Mouse (Mus musculus) forebrain, embryonic 16.5 days (tissue): ENCODE data around the gene Vps36. TPM values are rescaled to one million over a fixed set of nuclear protein-coding genes. Genes with fewer than 3 reads are reported as not detected.

Experiments used
- ATAC-seq: fragments of 200-750 bp; cut with Nextera tagmentation; 2 replicates; pipeline ENCODE4 v1.8.0; 2017; ENCODE audit warnings: mild to moderate bottlenecking, moderate library complexity
- H3K27ac ChIP-seq: fragments of 300-500 bp; sonication (generic); 2 replicates; pipeline ENCODE4 v1.5.1; 2014; ENCODE audit warnings: low read length, control low read depth
- H3K27me3 ChIP-seq: fragments of 300-500 bp; sonication (generic); replicated peaks from 2 replicates; pipeline ENCODE4 v1.6.1; 2014; ENCODE audit warnings: low read length; ENCODE audit not compliant: control insufficient read depth, insufficient read depth
- H3K36me3 ChIP-seq: fragments of 300-500 bp; sonication (generic); 2 replicates; pipeline ENCODE4 v1.6.1; 2014; ENCODE audit not compliant: control insufficient read depth, insufficient read depth
- H3K4me1 ChIP-seq: fragments of 300-500 bp; sonication (generic); replicated peaks from 2 replicates; pipeline ENCODE4 v1.6.1; 2014; ENCODE audit warnings: low read length; ENCODE audit not compliant: control insufficient read depth, insufficient read depth
- H3K4me2 ChIP-seq: fragments of 300-500 bp; sonication (generic); 2 replicates; pipeline ENCODE4 v1.6.1; 2014; ENCODE audit warnings: mild to moderate bottlenecking, low read length, control low read depth
- H3K4me3 ChIP-seq: fragments of 300-500 bp; sonication (generic); replicated peaks from 2 replicates; pipeline ENCODE4 v1.5.1; 2014; ENCODE audit warnings: mild to moderate bottlenecking, low read length, control low read depth
- H3K9ac ChIP-seq: fragments of 300-500 bp; sonication (generic); replicated peaks from 2 replicates; pipeline ENCODE4 v1.6.1; 2014; ENCODE audit warnings: low read depth, low read length, control low read depth
- H3K9me3 ChIP-seq: fragments of 300-500 bp; sonication (generic); 2 replicates; pipeline ENCODE4 v1.6.1; 2016; ENCODE audit warnings: low read length; ENCODE audit not compliant: control insufficient read depth
- whole genome bisulfite sequencing: fragments of 180-500 bp; shearing (Covaris S2); extraction: QIAGEN DNeasy Blood & Tissue Kit; methylation state at CpG from one replicate; pipeline ENCODE4 v1.1.7; 2014; 5-methylcytosine and 5-hydroxymethylcytosine counted together
- polyA plus RNA-seq: library from polyadenylated mRNA; unstranded; fragments of >200 nt; fragmentation: Nextera tagmentation; extraction: Ambion mirVana; gene quantifications from 2 replicates; pipeline ENCODE4 v1.2.1, GENCODE M21; 2015

Gene Vps36
- polyA plus RNA-seq, 1 experiment from 2014 or later: 40.9 TPM

- Histone ChIP-seq H3K27me3 (no peaks in the 10 kb centered on the region), H3K4me1 (peaks cover under 1% of the 10 kb centered on the region), H3K9ac (no peak overlapping the region), H3K27ac (no peak overlapping the region), H3K4me2 (no peak overlapping the region), H3K4me3 (no peak overlapping the region), H3K36me3 (peaks cover 12% of the 10 kb centered on the region), H3K9me3 (no peaks in the 10 kb centered on the region)
- 99% methylated on average over 8 of the region's 8 CpGs for WGBS
- no peak for ATAC-seq
Observed at GRCm38 (mm10) chr8:22199481-22199880, 6.9 kb downstream of the Vps36 start.

- ATAC-seq: no peak
- Histone ChIP-seq H3K4me1 (no peaks in the 10 kb centered on the region), H3K9ac (no peak overlapping the region), H3K9me3 (no peaks in the 10 kb centered on the region), H3K27ac (no peak overlapping the region), H3K4me2 (no peak overlapping the region), H3K36me3 (peaks cover 13% of the 10 kb centered on the region), H3K27me3 (no peaks in the 10 kb centered on the region), H3K4me3 (no peak overlapping the region)
- 86% methylated on average over 4 of the region's 4 CpGs for WGBS
Observed at GRCm38 (mm10) chr8:22207535-22207934, 14.9 kb downstream of the Vps36 start.

GRCm38 (mm10) chr8:22209012-22209411 is 16.4 kb downstream of the Vps36 start:
- 50% methylated on average over 5 of the region's 5 CpGs for WGBS
- Histone ChIP-seq H3K4me2 (no peak overlapping the region), H3K27me3 (no peaks in the 10 kb centered on the region), H3K9ac (no peak overlapping the region), H3K4me3 (no peak overlapping the region), H3K27ac (no peak overlapping the region), H3K4me1 (no peaks in the 10 kb centered on the region), H3K36me3 (peaks cover 17% of the 10 kb centered on the region), H3K9me3 (no peaks in the 10 kb centered on the region)
- no peak for ATAC-seq

- Histone ChIP-seq H3K4me3 (no peak overlapping the region), H3K4me1 (no peaks in the 10 kb centered on the region), H3K9me3 (no peaks in the 10 kb centered on the region), H3K4me2 (no peak overlapping the region), H3K27me3 (no peaks in the 10 kb centered on the region), H3K9ac (no peak overlapping the region), H3K27ac (no peak overlapping the region), H3K36me3 (peaks cover 40% of the 10 kb centered on the region)
- ATAC-seq: no peak
- 97% methylated on average over 10 of the region's 10 CpGs for WGBS
Observed at GRCm38 (mm10) chr8:22214826-22215225, 22.2 kb downstream of the Vps36 start.

- no peaks in the 10 kb centered on the region for H3K9me3 ChIP-seq
- no peak for ATAC-seq
- H3K36me3 ChIP-seq: no peaks in the 10 kb centered on the region; the same call in 1 of the 2 replicates
- no peak overlapping the region for H3K4me3 ChIP-seq
- WGBS: 62% methylated on average over 8 of the region's 8 CpGs
- no peak overlapping the region for H3K27ac ChIP-seq
- H3K9ac ChIP-seq: no peak overlapping the region
- H3K27me3 ChIP-seq: peaks cover 3% of the 10 kb centered on the region
- no peaks in the 10 kb centered on the region; the same call in 1 of the 2 replicates for H3K4me1 ChIP-seq
- H3K4me2 ChIP-seq: no peak overlapping the region
Observed at GRCm38 (mm10) chr8:22226361-22226760, 33.8 kb downstream of the Vps36 start.

- under 1% methylated on average over 39 of the region's 39 CpGs for WGBS
- H3K36me3 ChIP-seq: no peaks in the 10 kb centered on the region
- H3K4me1 ChIP-seq: no peaks in the 10 kb centered on the region; the same call in 1 of the 2 replicates
- no peaks in the 10 kb centered on the region for H3K9me3 ChIP-seq
- peak within 1 kb of the TSS; percentile 42 for H3K4me3 ChIP-seq
- peak within 1 kb of the TSS; percentile 39 for H3K9ac ChIP-seq
- H3K27ac ChIP-seq: no peak within 1 kb of the TSS
- H3K27me3 ChIP-seq: peaks cover 3% of the 10 kb centered on the region
- peak; percentile 68 for ATAC-seq
- peak within 1 kb of the TSS; percentile 59 for H3K4me2 ChIP-seq
Observed at GRCm38 (mm10) chr8:22227061-22227877, 34.7 kb downstream of the Vps36 start, which contains the start of gene Thsd1. TSS of gene Thsd1 (plus strand) at chr8:22227313.

GRCm38 (mm10) chr8:22228621-22229020 is 36.0 kb downstream of the Vps36 start:
- H3K4me3 ChIP-seq: no peak overlapping the region
- peak; percentile 57; the same call in 1 of the 2 replicates for ATAC-seq

GRCm38 (mm10) chr8:22242986-22243385 is 50.4 kb downstream of the Vps36 start:
- H3K27me3 ChIP-seq: no peaks in the 10 kb centered on the region
- ATAC-seq: no peak
- no peak overlapping the region for H3K27ac ChIP-seq
- H3K4me3 ChIP-seq: no peak overlapping the region
- no peaks in the 10 kb centered on the region for H3K36me3 ChIP-seq
- 88% methylated on average over 9 of the region's 9 CpGs for WGBS
- H3K9ac ChIP-seq: no peak overlapping the region
- H3K9me3 ChIP-seq: no peaks in the 10 kb centered on the region
- H3K4me1 ChIP-seq: peaks cover under 1% of the 10 kb centered on the region; the same call in 1 of the 2 replicates
- no peak overlapping the region for H3K4me2 ChIP-seq

More at GRCm38 (mm10) chr8:22228621-22229020, 36.0 kb downstream of the Vps36 start:
- H3K4me1 ChIP-seq: no peaks in the 10 kb centered on the region; the same call in 1 of the 2 replicates
- peaks cover 3% of the 10 kb centered on the region for H3K27me3 ChIP-seq
- H3K9ac ChIP-seq: no peak overlapping the region
- no peak overlapping the region for H3K27ac ChIP-seq
- H3K9me3 ChIP-seq: no peaks in the 10 kb centered on the region
- WGBS: 29% methylated on average over 7 of the region's 7 CpGs
- no peak overlapping the region for H3K4me2 ChIP-seq
- H3K36me3 ChIP-seq: no peaks in the 10 kb centered on the region

GRCm38 (mm10) chr8:22245663-22246062 is 53.1 kb downstream of the Vps36 start:
- no peaks in the 10 kb centered on the region for H3K36me3 ChIP-seq
- H3K9ac ChIP-seq: no peak overlapping the region
- H3K4me3 ChIP-seq: no peak overlapping the region
- H3K9me3 ChIP-seq: no peaks in the 10 kb centered on the region
- no peak overlapping the region for H3K27ac ChIP-seq
- WGBS: 66% methylated on average over 1 of the region's 1 CpGs
- H3K27me3 ChIP-seq: no peaks in the 10 kb centered on the region
- no peak overlapping the region for H3K4me2 ChIP-seq
- no peak for ATAC-seq
- H3K4me1 ChIP-seq: peaks cover 3% of the 10 kb centered on the region; the same call in 1 of the 2 replicates
